Mouse (Mus musculus): ENCODE results near the gene Reln.

DNA sequence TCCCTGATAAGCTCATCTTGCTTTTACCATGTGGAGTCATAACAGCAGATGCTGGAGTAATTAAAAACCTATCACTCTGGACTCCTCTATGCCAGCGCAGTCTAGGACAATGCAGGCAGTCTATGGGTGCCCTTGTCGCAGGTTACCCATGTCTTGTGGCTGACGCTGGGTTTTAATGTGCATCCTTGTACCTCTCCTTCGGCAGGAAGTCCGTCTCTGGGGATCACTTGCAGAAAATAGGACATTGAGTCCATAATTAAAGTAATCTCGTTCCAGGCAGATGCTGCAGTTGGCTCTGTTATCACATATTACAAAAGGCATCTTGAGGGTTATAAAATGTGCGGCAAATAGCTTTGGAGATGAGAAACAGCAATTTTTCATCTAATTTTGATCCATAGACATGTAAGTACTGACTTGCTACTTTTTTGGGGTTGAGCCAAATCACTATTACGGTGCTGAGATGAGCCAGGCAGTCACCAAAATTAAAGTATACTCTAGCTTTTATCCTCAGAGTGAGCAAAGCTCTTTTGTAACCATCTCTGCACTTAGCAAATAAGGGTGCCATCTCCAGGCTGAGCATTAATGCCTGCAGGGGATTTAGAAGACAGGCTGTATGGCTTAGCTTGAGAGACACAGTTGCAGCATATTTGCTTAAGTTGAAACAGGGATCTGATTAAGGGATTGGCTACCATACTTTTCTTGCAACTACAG, 136.0 kb downstream of the Reln start:
- TF ChIP-seq CTCF (IDR thresholded peaks at IDR 0.05; ENCODE audit: borderline replicate concordance, control insufficient read depth, extremely low read depth, insufficient read depth, low read length, poor library complexity) (no peak), POLR2A (IDR thresholded peaks at IDR 0.05; ENCODE audit: control insufficient read depth, extremely low read depth, insufficient read depth, low read length, poor library complexity) (no peak)

Data from thymus, adult 2 months (tissue).